Mouse (Mus musculus): Measurements from ENCODE around the gene Clec4n. TPM values are rescaled to one million over a fixed set of nuclear protein-coding genes. Genes with fewer than 3 reads are reported as not detected.
"Not testable (repeated sequence)": the region's sequence is repeated elsewhere in the genome, so short reads cannot be mapped to it uniquely, and the experiment has no call there.

The Clec4n gene
- total RNA-seq, 2 experiments from 2014 or later = not detected

DNA sequence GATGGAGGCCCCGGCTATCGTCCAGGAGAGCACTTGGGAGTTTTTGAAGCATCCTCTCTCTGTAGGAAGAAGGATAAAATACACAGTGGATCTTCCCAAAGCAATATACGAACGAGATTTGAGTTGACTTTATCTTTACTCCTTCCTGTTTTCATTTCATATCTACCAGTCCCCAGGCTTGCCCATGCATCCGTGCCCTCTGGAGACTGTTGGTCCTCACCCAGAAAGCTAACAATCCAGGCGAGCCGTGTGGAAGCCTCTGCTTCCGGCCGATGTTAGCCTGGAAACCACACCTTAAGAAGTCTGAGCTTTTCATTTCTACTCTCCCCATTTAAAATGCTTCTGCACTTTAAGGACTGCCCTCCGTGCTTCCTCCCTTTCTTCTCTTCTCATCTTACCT, 59.3 kb downstream of the Clec4n start:
- ATAC-seq (replicated peaks; ENCODE audit: low FRiP score, poor library complexity, severe bottlenecking) = no peak

DNA sequence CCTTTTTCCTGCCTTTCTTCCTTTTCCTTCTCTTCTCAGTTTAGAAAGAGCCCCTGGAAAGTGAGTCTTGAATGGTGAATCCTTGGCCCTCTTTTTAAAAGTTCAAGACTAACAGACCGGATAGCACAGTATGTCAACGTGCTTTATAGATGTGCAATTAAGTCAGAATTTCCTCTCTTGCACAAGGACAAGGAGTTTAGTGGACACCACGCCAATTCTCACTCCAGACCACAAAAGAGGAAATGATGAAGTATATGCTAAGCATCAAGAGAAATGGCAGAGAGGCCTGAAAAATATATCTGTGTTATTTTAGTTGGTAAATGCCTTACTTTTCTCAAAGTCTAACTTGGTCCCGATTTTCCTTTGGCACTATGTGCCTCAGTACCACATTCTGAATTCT, 60.1 kb downstream of the Clec4n start, which contains the start of gene Clec4e:
Gene Clec4e, minus strand, starts transcription at position 118 of the 400 bp plus-strand sequence.
- ATAC-seq (replicated peaks; ENCODE audit: low FRiP score, poor library complexity, severe bottlenecking) = no peak

DNA sequence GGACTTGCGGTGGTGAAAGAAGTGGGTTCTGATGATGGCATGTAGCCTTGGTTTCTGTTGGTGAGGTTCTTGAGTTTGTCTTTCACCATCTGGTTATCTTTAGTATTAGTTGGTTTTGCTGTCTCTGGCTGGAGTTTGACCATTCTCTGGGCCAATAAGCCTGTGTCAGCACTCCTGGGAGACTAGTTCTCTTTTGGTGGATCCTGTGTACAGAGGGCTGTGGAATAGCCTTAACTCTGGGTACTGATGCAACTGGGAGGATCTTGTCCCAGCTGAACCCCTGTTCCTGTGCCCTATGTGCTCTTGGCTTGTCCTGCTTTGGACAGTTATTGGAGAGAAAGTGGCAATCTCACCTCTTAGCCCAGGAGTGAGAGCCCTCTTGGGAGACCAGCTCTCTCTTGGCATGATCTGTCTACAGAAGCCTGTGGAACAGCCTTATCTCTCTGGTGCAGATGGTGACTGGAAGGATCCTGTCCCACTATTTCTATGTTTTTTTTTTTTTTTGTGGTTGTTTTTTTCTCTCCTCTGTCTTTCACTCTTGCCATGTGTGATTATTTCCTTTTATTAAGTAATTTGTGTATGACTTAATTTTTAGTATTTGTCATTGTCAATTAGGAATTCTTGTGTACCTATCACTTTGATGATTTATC, 63.2 kb downstream of the Clec4n start:
- ATAC-seq (replicated peaks; ENCODE audit: low FRiP score, poor library complexity, severe bottlenecking) = peak; percentile 90

DNA sequence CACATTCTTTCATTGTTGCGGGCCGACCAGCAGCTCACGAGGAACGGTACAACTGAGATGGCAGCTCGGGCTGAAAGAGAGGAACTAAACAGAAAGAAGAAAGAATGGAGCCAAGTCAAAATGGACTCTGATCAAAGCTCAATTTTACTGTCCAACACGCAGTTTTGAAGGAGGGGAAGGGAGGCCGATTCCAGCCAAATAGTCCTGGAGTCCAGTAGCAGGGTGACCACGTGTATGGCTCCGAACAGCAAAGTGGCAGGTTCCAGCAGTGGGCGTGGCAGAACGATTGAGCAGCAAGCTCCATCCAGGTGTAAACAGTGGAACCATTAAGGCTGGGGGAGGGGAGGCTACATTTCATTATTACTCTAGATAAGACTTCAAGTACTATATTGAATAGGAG, 63.9 kb downstream of the Clec4n start:
- not testable (repeated sequence) for ATAC-seq (replicated peaks; ENCODE audit: low FRiP score, poor library complexity, severe bottlenecking)

Other genes starting within 250 kb of the Clec4n start
- not detected in 2 replicates for gene Clec4a4, start 239.5 kb upstream of the Clec4n start, total RNA-seq (2015; ENCODE audit: low replicate concordance)
- gene Clec4a4, start 239.5 kb upstream of the Clec4n start, total RNA-seq (2017; ENCODE audit: low replicate concordance) = not detected in 2 replicates
- gene Clec4b1, start 179.9 kb upstream of the Clec4n start, total RNA-seq (2015; ENCODE audit: low replicate concordance) = 4.8 TPM in 1 of 2 replicates, not detected in the other
- 3.5 and 11.5 TPM in 2 replicates for gene Clec4b1, start 179.9 kb upstream of the Clec4n start, total RNA-seq (2017; ENCODE audit: low replicate concordance)
- gene Clec4a2, start 123.4 kb upstream of the Clec4n start, total RNA-seq (2015; ENCODE audit: low replicate concordance) = 50.2 and 99.0 TPM in 2 replicates
- gene Clec4a2, start 123.4 kb upstream of the Clec4n start, total RNA-seq (2017; ENCODE audit: low replicate concordance) = 21.6 and 51.3 TPM in 2 replicates
- gene Clec4b2, start 57.0 kb upstream of the Clec4n start, total RNA-seq (2015; ENCODE audit: low replicate concordance) = 6.9 TPM in 1 of 2 replicates, not detected in the other
- 5.3 and 6.8 TPM in 2 replicates for gene Clec4b2, start 57.0 kb upstream of the Clec4n start, total RNA-seq (2017; ENCODE audit: low replicate concordance)
- gene Clec4d, start 32.3 kb downstream of the Clec4n start, total RNA-seq (2015; ENCODE audit: low replicate concordance) = 1.9 and 8.8 TPM in 2 replicates
- 10.2 and 11.8 TPM in 2 replicates for gene Clec4d, start 32.3 kb downstream of the Clec4n start, total RNA-seq (2017; ENCODE audit: low replicate concordance)
- gene Clec4e, start 60.0 kb downstream of the Clec4n start, total RNA-seq (2015; ENCODE audit: low replicate concordance) = 7.3 and 9.0 TPM in 2 replicates
- gene Clec4e, start 60.0 kb downstream of the Clec4n start, total RNA-seq (2017; ENCODE audit: low replicate concordance) = 8.1 and 8.5 TPM in 2 replicates
- not detected in 2 replicates for gene Vmn2r19, start 78.5 kb downstream of the Clec4n start, total RNA-seq (2015; ENCODE audit: low replicate concordance)
- not detected in 2 replicates for gene Vmn2r19, start 78.5 kb downstream of the Clec4n start, total RNA-seq (2017; ENCODE audit: low replicate concordance)
- not detected in 2 replicates for gene Vmn2r20, start 188.3 kb downstream of the Clec4n start, total RNA-seq (2015; ENCODE audit: low replicate concordance)
- gene Vmn2r20, start 188.3 kb downstream of the Clec4n start, total RNA-seq (2017; ENCODE audit: low replicate concordance) = under 0.01 TPM in 1 of 2 replicates, not detected in the other